Mouse (Mus musculus) midbrain, embryonic 12.5 days (tissue): ENCODE results near the gene Mrvi1. TPM values are rescaled to one million over a fixed set of nuclear protein-coding genes. Genes with fewer than 3 reads are reported as not detected.

Source experiments
- ATAC-seq: fragments of 200-750 bp; cut with Nextera tagmentation; 2 replicates; pipeline ENCODE4 v1.8.0; 2017; ENCODE audit warnings: low read depth, moderate TSS enrichment, moderate library complexity; ENCODE audit not compliant: low FRiP score
- H3K27ac ChIP-seq: fragments of 300-500 bp; sonication (generic); replicated peaks from 2 replicates; pipeline ENCODE4 v1.5.1; 2016; ENCODE audit warnings: mild to moderate bottlenecking
- H3K27me3 ChIP-seq: fragments of 300-500 bp; sonication (generic); 2 replicates; pipeline ENCODE4 v1.6.1; 2016; ENCODE audit warnings: mild to moderate bottlenecking
- H3K36me3 ChIP-seq: fragments of 300-500 bp; sonication (generic); 2 replicates; pipeline ENCODE4 v1.6.1; 2016
- H3K4me1 ChIP-seq: fragments of 300-500 bp; sonication (generic); 2 replicates; pipeline ENCODE4 v1.6.1; 2016
- H3K4me2 ChIP-seq: fragments of 300-500 bp; sonication (generic); replicated peaks from 2 replicates; pipeline ENCODE4 v1.6.1; 2016; ENCODE audit warnings: mild to moderate bottlenecking, moderate library complexity
- H3K4me3 ChIP-seq: fragments of 300-500 bp; sonication (generic); 2 replicates; pipeline ENCODE4 v1.5.1; 2016; ENCODE audit warnings: mild to moderate bottlenecking
- H3K9ac ChIP-seq: fragments of 300-500 bp; sonication (generic); replicated peaks from 2 replicates; pipeline ENCODE4 v1.6.1; 2016; ENCODE audit warnings: mild to moderate bottlenecking, moderate library complexity
- H3K9me3 ChIP-seq: fragments of 300-500 bp; sonication (generic); 2 replicates; pipeline ENCODE4 v1.6.1; 2016; ENCODE audit warnings: mild to moderate bottlenecking
- WGBS: fragments of 180-500 bp; shearing (Covaris S2); methylation state at CpG from one replicate; pipeline ENCODE4 v1.1.7; 2016; 5-methylcytosine and 5-hydroxymethylcytosine counted together
- polyA plus RNA-seq: library from polyadenylated mRNA; unstranded; fragments of >200 nt; fragmentation: Nextera tagmentation; extraction: Ambion mirVana; gene quantifications from 2 replicates; pipeline ENCODE4 v1.2.1, GENCODE M21; 2016

Gene Mrvi1
- polyA plus RNA-seq, 1 experiment from 2014 or later, result 1.8 TPM

- ATAC-seq, result no peak
Measured at GRCm38 (mm10) chr7:110860129-110860528, 122.1 kb downstream of the Mrvi1 start.

GRCm38 (mm10) chr7:110855604-110856003 lies 126.7 kb downstream of the Mrvi1 start:
- no peak overlapping the region for H3K27ac ChIP-seq
- H3K9me3 ChIP-seq, result no peaks in the 10 kb centered on the region
- no peaks in the 10 kb centered on the region for H3K36me3 ChIP-seq
- no peak for ATAC-seq
- 64% methylated on average over 1 of the region's 1 CpGs for WGBS
- H3K4me2 ChIP-seq, result no peak overlapping the region
- H3K9ac ChIP-seq, result no peak overlapping the region
- no peak overlapping the region for H3K4me3 ChIP-seq
- H3K27me3 ChIP-seq, result no peaks in the 10 kb centered on the region
- no peaks in the 10 kb centered on the region for H3K4me1 ChIP-seq

More at GRCm38 (mm10) chr7:110860129-110860528, 122.1 kb downstream of the Mrvi1 start:
- no peaks in the 10 kb centered on the region for H3K27me3 ChIP-seq
- 79% methylated on average over 5 of the region's 5 CpGs for WGBS
- H3K4me1 ChIP-seq, result peaks cover 5% of the 10 kb centered on the region; the same call in 1 of the 2 replicates
- H3K9me3 ChIP-seq, result no peaks in the 10 kb centered on the region
- H3K4me2 ChIP-seq, result no peak overlapping the region
- no peak overlapping the region for H3K4me3 ChIP-seq
- no peak overlapping the region for H3K27ac ChIP-seq
- H3K36me3 ChIP-seq, result no peaks in the 10 kb centered on the region
- H3K9ac ChIP-seq, result no peak overlapping the region

DNA sequence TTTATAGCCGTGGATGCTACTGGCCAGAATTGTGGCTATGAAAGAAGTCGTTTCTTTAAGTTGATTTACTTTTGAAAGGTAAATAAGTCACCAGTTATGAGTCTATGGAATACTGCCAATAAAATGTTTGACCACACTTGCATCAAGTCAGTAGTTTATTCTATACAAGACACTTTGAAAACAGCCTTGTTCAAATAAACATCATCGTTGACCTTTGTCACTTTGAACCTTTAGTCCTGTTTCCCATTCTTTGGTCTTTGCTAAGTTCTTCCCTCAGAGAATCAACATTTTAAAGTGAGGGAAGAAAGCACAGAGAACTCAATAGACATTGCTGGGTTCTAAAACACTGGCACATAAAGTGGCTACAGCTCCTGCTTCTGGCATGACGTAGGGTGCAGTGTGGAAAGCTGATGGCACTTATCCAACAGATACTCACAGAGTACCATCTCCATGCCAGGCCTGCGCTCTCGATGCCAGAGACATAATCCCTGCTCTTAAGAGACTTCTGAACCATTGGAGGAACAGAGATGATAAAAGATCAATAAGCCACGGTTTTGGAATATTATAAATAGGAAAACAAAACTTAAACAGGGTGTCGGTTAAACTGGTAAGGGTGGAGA lies 127.2 kb downstream of the Mrvi1 start:
- WGBS, result 85% methylated on average over 8 of the region's 8 CpGs
- Histone ChIP-seq H3K4me2 (no peak overlapping the region), H3K9ac (no peak overlapping the region), H3K36me3 (no peaks in the 10 kb centered on the region), H3K27me3 (no peaks in the 10 kb centered on the region), H3K4me3 (no peak overlapping the region), H3K4me1 (no peaks in the 10 kb centered on the region), H3K27ac (no peak overlapping the region), H3K9me3 (no peaks in the 10 kb centered on the region)
- no peak for ATAC-seq

DNA sequence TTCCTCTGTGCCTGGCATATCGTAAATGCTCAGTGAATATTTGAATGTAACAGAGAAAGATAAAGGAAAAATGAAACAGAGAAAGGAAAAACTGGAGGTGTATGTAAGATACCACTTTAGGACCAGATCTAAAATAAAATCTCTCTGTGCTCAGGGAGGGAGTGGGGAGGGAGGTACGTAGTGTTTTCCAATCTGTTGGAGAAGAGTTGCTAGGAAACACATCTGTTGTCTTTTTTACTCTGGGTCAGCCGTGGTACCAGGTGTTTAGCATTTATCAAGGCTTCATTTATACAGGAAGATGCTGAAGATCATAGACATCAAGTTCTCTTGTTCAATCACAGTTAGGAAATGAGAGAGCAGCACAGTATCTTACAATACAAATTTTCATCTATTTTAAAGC lies 127.7 kb downstream of the Mrvi1 start:
- ATAC-seq, result no peak
- Histone ChIP-seq H3K36me3 (no peaks in the 10 kb centered on the region), H3K4me2 (no peak overlapping the region), H3K4me1 (no peaks in the 10 kb centered on the region), H3K27me3 (no peaks in the 10 kb centered on the region), H3K9ac (no peak overlapping the region), H3K9me3 (no peaks in the 10 kb centered on the region), H3K4me3 (no peak overlapping the region), H3K27ac (no peak overlapping the region)
- 60% methylated on average over 3 of the region's 3 CpGs for WGBS

- no peak for ATAC-seq
- 62% methylated on average over 10 of the region's 10 CpGs for WGBS
Measured at GRCm38 (mm10) chr7:110853611-110854010, 128.7 kb downstream of the Mrvi1 start.

GRCm38 (mm10) chr7:110851541-110852203 lies 130.6 kb downstream of the Mrvi1 start:
- no peak for ATAC-seq

More at GRCm38 (mm10) chr7:110853611-110854010, 128.7 kb downstream of the Mrvi1 start:
- H3K27ac ChIP-seq, result no peak overlapping the region
- H3K27me3 ChIP-seq, result no peaks in the 10 kb centered on the region
- no peak overlapping the region for H3K4me2 ChIP-seq
- H3K4me3 ChIP-seq, result no peak overlapping the region
- no peaks in the 10 kb centered on the region for H3K36me3 ChIP-seq
- H3K9ac ChIP-seq, result no peak overlapping the region
- no peaks in the 10 kb centered on the region for H3K9me3 ChIP-seq
- no peaks in the 10 kb centered on the region for H3K4me1 ChIP-seq

DNA sequence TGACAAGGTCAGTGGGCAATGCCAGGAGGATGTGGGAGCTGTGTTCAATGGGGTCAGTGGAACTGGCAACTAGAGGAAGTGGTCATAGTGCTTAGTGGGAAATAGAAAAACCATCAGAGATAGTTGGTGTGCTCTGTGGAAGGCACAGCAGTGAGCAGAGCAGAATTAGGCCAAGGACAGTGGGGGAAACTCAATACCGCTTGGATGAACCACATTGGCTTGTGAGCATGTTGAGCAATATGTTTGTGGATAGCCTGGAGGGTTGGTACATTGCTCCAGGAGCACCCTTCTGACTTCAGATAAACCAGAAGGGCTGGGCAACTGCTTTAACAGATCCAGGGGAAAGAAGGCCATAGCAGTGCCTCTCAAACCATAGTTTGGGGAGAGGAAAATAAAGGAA lies 133.9 kb downstream of the Mrvi1 start:
- no peak for ATAC-seq
- H3K4me2 ChIP-seq, result no peak overlapping the region

More at GRCm38 (mm10) chr7:110851541-110852203, 130.6 kb downstream of the Mrvi1 start:
- H3K4me2 ChIP-seq, result no peak overlapping the region
- no peak overlapping the region for H3K4me3 ChIP-seq
- WGBS, result 79% methylated on average over 7 of the region's 7 CpGs
- H3K9ac ChIP-seq, result no peak overlapping the region
- peaks cover 5% of the 10 kb centered on the region; the same call in 1 of the 2 replicates for H3K27me3 ChIP-seq
- H3K36me3 ChIP-seq, result no peaks in the 10 kb centered on the region
- no peaks in the 10 kb centered on the region for H3K4me1 ChIP-seq
- H3K9me3 ChIP-seq, result no peaks in the 10 kb centered on the region
- no peak overlapping the region for H3K27ac ChIP-seq

GRCm38 (mm10) chr7:110847321-110847720 lies 134.9 kb downstream of the Mrvi1 start:
- Histone ChIP-seq H3K4me2 (no peak overlapping the region), H3K27ac (no peak overlapping the region), H3K4me3 (no peak overlapping the region), H3K9me3 (no peaks in the 10 kb centered on the region), H3K27me3 (peaks cover 5% of the 10 kb centered on the region; the same call in 1 of the 2 replicates), H3K4me1 (peaks cover 6% of the 10 kb centered on the region), H3K9ac (no peak overlapping the region), H3K36me3 (no peaks in the 10 kb centered on the region)
- no peak for ATAC-seq
- 84% methylated on average over 2 of the region's 2 CpGs for WGBS

More for the DNA sequence above, 133.9 kb downstream of the Mrvi1 start:
- no peaks in the 10 kb centered on the region for H3K9me3 ChIP-seq
- no peak overlapping the region for H3K27ac ChIP-seq
- H3K36me3 ChIP-seq, result no peaks in the 10 kb centered on the region
- H3K27me3 ChIP-seq, result peaks cover 5% of the 10 kb centered on the region; the same call in 1 of the 2 replicates
- peaks cover 4% of the 10 kb centered on the region for H3K4me1 ChIP-seq
- 80% methylated on average over 1 of the region's 1 CpGs for WGBS
- H3K9ac ChIP-seq, result no peak overlapping the region
- H3K4me3 ChIP-seq, result no peak overlapping the region

DNA sequence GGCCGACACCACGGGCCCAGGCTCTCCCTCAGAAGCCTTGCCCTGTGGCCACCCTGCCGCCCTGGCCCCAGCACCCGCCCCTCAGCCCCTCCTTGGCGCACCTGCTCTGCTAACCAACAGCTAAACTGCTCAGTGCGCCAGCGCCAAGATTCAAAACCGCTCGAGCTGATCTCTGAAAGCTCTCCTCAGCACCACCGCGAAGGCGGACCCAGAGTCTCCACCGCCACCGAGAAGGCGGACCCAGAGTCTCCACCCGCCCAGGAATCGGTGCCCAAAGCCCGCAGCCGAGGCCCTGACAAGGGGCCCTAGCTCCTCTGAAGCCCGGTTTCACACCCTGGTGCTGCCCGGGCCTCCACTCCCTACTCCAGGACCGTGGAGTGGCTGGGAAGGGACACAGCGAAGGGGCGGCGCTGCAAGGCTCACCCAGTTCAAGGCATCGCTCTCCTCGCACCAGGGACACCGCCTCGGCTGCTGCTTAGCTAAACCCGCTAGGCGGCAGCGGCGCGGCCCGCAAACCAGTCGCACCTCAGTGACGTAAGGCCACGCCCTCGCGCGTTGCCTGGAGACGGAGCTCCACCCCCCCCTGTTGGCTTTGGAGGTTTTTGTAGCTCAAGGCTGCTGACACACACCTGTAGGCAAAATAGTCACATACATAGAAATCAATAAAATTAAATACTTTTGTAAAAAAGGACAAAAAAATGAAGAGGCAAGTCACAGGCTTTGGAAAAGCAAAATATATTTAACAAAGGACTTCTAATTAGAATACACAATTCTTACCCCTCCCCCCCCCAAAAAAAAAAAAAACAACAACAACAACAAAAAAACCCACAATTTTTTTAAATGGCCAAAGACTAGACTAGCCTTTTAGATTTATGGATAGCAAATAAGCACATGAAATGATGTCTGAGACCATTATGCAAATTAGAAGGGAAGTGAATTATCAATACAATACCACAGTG lies 138.1 kb downstream of the Mrvi1 start, which contains the start of gene Rnf141:
Gene Rnf141, minus strand, starts transcription at position 542 of the 959 bp plus-strand sequence.
- H3K36me3 ChIP-seq, result no peaks in the 10 kb centered on the region

DNA sequence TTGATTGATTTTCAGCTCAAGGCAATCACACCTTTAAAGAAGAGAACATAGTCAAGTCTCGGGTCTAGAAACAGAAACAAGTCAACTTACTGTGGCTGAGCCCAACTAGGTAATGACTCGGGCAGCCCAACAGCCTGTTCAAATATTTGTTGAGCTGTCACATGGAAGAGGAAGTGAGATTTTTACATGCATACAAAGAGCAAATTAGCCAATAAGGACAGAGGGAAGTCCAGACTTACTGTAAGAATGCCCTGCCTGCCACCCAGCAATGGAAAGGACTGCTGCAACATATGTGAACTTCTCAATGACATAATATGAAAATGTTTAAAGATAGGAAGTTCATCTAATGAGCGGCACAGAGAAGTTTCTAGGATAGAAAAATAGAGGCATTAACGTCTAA lies 141.9 kb downstream of the Mrvi1 start:
- no peak overlapping the region for H3K4me3 ChIP-seq
- no peak overlapping the region for H3K9ac ChIP-seq
- peaks cover 6% of the 10 kb centered on the region for H3K4me1 ChIP-seq
- H3K27me3 ChIP-seq, result no peaks in the 10 kb centered on the region
- no peaks in the 10 kb centered on the region for H3K36me3 ChIP-seq
- WGBS, result 87% methylated on average over 4 of the region's 4 CpGs
- no peaks in the 10 kb centered on the region for H3K9me3 ChIP-seq
- no peak for ATAC-seq
- no peak overlapping the region for H3K27ac ChIP-seq
- H3K4me2 ChIP-seq, result no peak overlapping the region

More for the DNA sequence above, 138.1 kb downstream of the Mrvi1 start, which contains the start of gene Rnf141:
- Histone ChIP-seq H3K4me2 (peak within 1 kb of the TSS; percentile 80), H3K4me3 (peak within 1 kb of the TSS; percentile 67), H3K27ac (peak within 1 kb of the TSS; percentile 82), H3K9ac (peak within 1 kb of the TSS; percentile 77), H3K9me3 (no peaks in the 10 kb centered on the region), H3K4me1 (peaks cover 6% of the 10 kb centered on the region), H3K27me3 (peaks cover 5% of the 10 kb centered on the region; the same call in 1 of the 2 replicates)
- ATAC-seq, result peak; percentile 96
- under 1% methylated on average over 42 of the region's 42 CpGs for WGBS

DNA sequence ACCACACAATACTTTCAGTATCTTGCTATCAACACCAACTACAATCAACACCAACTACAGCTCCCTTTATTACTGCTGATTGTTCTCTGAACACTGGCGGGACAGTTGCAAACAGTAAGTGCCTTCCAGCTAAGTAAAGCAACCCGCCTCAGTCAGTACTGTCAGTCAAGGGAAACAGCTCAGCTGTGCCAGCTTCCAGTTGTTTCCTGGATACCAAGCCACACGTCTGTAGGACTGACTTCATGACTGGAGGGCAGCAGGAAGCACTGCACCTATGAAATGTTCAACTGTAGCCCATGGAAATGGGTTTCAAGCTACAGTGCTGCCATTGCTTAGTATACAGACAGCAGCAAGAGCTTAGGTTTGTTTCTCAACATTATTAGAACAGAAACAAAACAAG lies 147.7 kb downstream of the Mrvi1 start:
- no peaks in the 10 kb centered on the region for H3K27me3 ChIP-seq
- H3K9me3 ChIP-seq, result no peaks in the 10 kb centered on the region
- no peaks in the 10 kb centered on the region for H3K4me1 ChIP-seq
- H3K4me3 ChIP-seq, result no peak overlapping the region
- no peak overlapping the region for H3K27ac ChIP-seq
- peaks cover 5% of the 10 kb centered on the region; the same call in 1 of the 2 replicates for H3K36me3 ChIP-seq
- no peak overlapping the region for H3K9ac ChIP-seq
- ATAC-seq, result no peak
- WGBS, result 67% methylated on average over 3 of the region's 3 CpGs
- no peak overlapping the region for H3K4me2 ChIP-seq
